8 mouse cellular contexts compared by ENCODE assay signal in genomic region chr19:4497263-4497973, GRCm38 (mm10). TPM values are rescaled to one million over a fixed set of nuclear protein-coding genes. Genes with fewer than 3 reads are reported as not detected.
A peak's percentile ranks its signal among the peaks of the same experiment; 100 is the strongest.
DNase-seq lines count a peak whose midpoint lies in the region; ATAC-seq and TF ChIP-seq lines count a peak whose summit lies in the region.

No protein-coding gene starts in this region.

- peak overlapping the region; percentile 30; the same call in 1 of the 2 replicates for H3K4me2 ChIP-seq in embryonic facial prominence, embryonic 15.5 days (replicated peaks)
- H3K4me2 ChIP-seq in heart, embryonic 13.5 days: peak overlapping the region; percentile 33
- H3K4me2 ChIP-seq in kidney, postnatal 0 days (ENCODE audit: low read length): 0 out of 2 replicates have a peak overlapping the region, but pooled peaks have one; percentile 6
- no peak overlapping the region; the same call in 1 of the 2 replicates for H3K4me2 ChIP-seq in liver, embryonic 15.5 days
- peak overlapping the region; percentile 20; the same call in 1 of the 2 replicates for H3K4me2 ChIP-seq in neural tube, embryonic 12.5 days (replicated peaks)

- ATAC-seq in CD4-positive, CD25-positive, alpha-beta regulatory T cell, adult 4 months: peak; percentile 56
- ATAC-seq in embryonic facial prominence, embryonic 15.5 days (ENCODE audit: insufficient number of reproducible peaks, low FRiP score, low TSS enrichment, low read depth): 0 out of 2 replicates have a peak, but pooled peaks have one; percentile 39
- ATAC-seq in heart, embryonic 13.5 days (ENCODE audit: extremely low read depth, insufficient number of reproducible peaks, low FRiP score, low TSS enrichment): no peak
- ATAC-seq in kidney, postnatal 0 days (replicated peaks; ENCODE audit: low FRiP score, low read depth): peak; percentile 58
- ATAC-seq in liver, embryonic 15.5 days (ENCODE audit: insufficient read depth): peak; percentile 50; the same call in 1 of the 2 replicates
- peak; percentile 33; the same call in 1 of the 2 replicates for ATAC-seq in neural tube, embryonic 12.5 days (ENCODE audit: low FRiP score, low read depth)

- no peak overlapping the region for H3K27ac ChIP-seq in bone marrow, adult 2 months (ENCODE audit: control insufficient read depth, insufficient read depth, low read depth, low read length, poor library complexity)
- H3K27ac ChIP-seq in embryonic facial prominence, embryonic 15.5 days (replicated peaks): no peak overlapping the region
- H3K27ac ChIP-seq in heart, embryonic 13.5 days (replicated peaks): no peak overlapping the region
- peak overlapping the region; percentile 60; the same call in 1 of the 2 replicates for H3K27ac ChIP-seq in kidney, postnatal 0 days
- 0 out of 2 replicates have a peak overlapping the region, but pooled peaks have one; percentile 14 for H3K27ac ChIP-seq in liver, embryonic 15.5 days (replicated peaks)
- H3K27ac ChIP-seq in neural tube, embryonic 12.5 days: no peak overlapping the region

- TF ChIP-seq POLR2A in bone marrow, adult 2 months (IDR thresholded peaks at IDR 0.05; ENCODE audit: borderline replicate concordance, control insufficient read depth, low read depth, low read length): no peak

- H3K27me3 ChIP-seq in embryonic facial prominence, embryonic 15.5 days: no peaks in the 10 kb centered on the region
- no peaks in the 10 kb centered on the region for H3K27me3 ChIP-seq in heart, embryonic 13.5 days (replicated peaks)
- no peaks in the 10 kb centered on the region for H3K27me3 ChIP-seq in kidney, postnatal 0 days (ENCODE audit: insufficient read depth, low read length)
- no peaks in the 10 kb centered on the region for H3K27me3 ChIP-seq in liver, embryonic 15.5 days
- no peaks in the 10 kb centered on the region for H3K27me3 ChIP-seq in neural tube, embryonic 12.5 days (replicated peaks)

- peak; percentile 88 for DNase-seq in kidney, postnatal 0 days (ENCODE audit: low spot score)
- peak; percentile 93 for DNase-seq in testis, postnatal 10 days (ENCODE audit: low spot score)

- WGBS in bone marrow, adult 2 months: 4% methylated on average over 4 of the region's 4 CpGs
- 5% methylated on average over 4 of the region's 4 CpGs for WGBS in embryonic facial prominence, embryonic 15.5 days
- 5% methylated on average over 4 of the region's 4 CpGs for WGBS in heart, embryonic 13.5 days
- WGBS in kidney, postnatal 0 days: 4% methylated on average over 4 of the region's 4 CpGs
- 5% methylated on average over 4 of the region's 4 CpGs for WGBS in liver, embryonic 15.5 days (ENCODE audit: insufficient replicate concordance)
- 8% methylated on average over 4 of the region's 4 CpGs for WGBS in neural tube, embryonic 12.5 days

- no peak overlapping the region for H3K4me3 ChIP-seq in bone marrow, adult 2 months (replicated peaks; ENCODE audit: control insufficient read depth, low read depth, low read length)
- no peak overlapping the region for H3K4me3 ChIP-seq in embryonic facial prominence, embryonic 15.5 days (replicated peaks)
- H3K4me3 ChIP-seq in heart, embryonic 13.5 days: no peak overlapping the region
- H3K4me3 ChIP-seq in kidney, postnatal 0 days (replicated peaks; ENCODE audit: low read depth, low read length): no peak overlapping the region
- H3K4me3 ChIP-seq in liver, embryonic 15.5 days (replicated peaks): no peak overlapping the region
- no peak overlapping the region for H3K4me3 ChIP-seq in neural tube, embryonic 12.5 days

- H3K9me3 ChIP-seq in embryonic facial prominence, embryonic 15.5 days (replicated peaks): no peaks in the 10 kb centered on the region
- no peaks in the 10 kb centered on the region for H3K9me3 ChIP-seq in heart, embryonic 13.5 days
- no peaks in the 10 kb centered on the region for H3K9me3 ChIP-seq in kidney, postnatal 0 days (replicated peaks; ENCODE audit: low read length)
- no peaks in the 10 kb centered on the region for H3K9me3 ChIP-seq in liver, embryonic 15.5 days (replicated peaks)
- H3K9me3 ChIP-seq in neural tube, embryonic 12.5 days: no peaks in the 10 kb centered on the region

- H3K9ac ChIP-seq in embryonic facial prominence, embryonic 15.5 days: 0 out of 2 replicates have a peak overlapping the region, but pooled peaks have one; percentile 6
- no peak overlapping the region for H3K9ac ChIP-seq in heart, embryonic 13.5 days
- no peak overlapping the region for H3K9ac ChIP-seq in kidney, postnatal 0 days (ENCODE audit: low read depth, low read length)
- no peak overlapping the region for H3K9ac ChIP-seq in liver, embryonic 15.5 days
- H3K9ac ChIP-seq in neural tube, embryonic 12.5 days: no peak overlapping the region

- H3K4me1 ChIP-seq in bone marrow, adult 2 months (ENCODE audit: control insufficient read depth, insufficient read depth, low read length): no peaks in the 10 kb centered on the region
- peaks cover 8% of the 10 kb centered on the region; the same call in 1 of the 2 replicates for H3K4me1 ChIP-seq in embryonic facial prominence, embryonic 15.5 days
- peaks cover 10% of the 10 kb centered on the region for H3K4me1 ChIP-seq in heart, embryonic 13.5 days
- no peaks in the 10 kb centered on the region for H3K4me1 ChIP-seq in kidney, postnatal 0 days (replicated peaks; ENCODE audit: insufficient read depth, low read length)
- H3K4me1 ChIP-seq in liver, embryonic 15.5 days (replicated peaks): peaks cover 24% of the 10 kb centered on the region
- peaks cover 6% of the 10 kb centered on the region; the same call in 1 of the 2 replicates for H3K4me1 ChIP-seq in neural tube, embryonic 12.5 days

- TF ChIP-seq CTCF in bone marrow, adult 2 months (IDR thresholded peaks at IDR 0.05; ENCODE audit: control insufficient read depth, insufficient read depth, low read length): peak; percentile 80
- TF ChIP-seq CTCF in kidney, postnatal 0 days (IDR thresholded peaks at IDR 0.05; ENCODE audit: low read depth): peak; percentile 95

- H3K36me3 ChIP-seq in embryonic facial prominence, embryonic 15.5 days: no peaks in the 10 kb centered on the region
- H3K36me3 ChIP-seq in heart, embryonic 13.5 days: no peaks in the 10 kb centered on the region
- no peaks in the 10 kb centered on the region for H3K36me3 ChIP-seq in kidney, postnatal 0 days (ENCODE audit: insufficient read depth, low read length)
- H3K36me3 ChIP-seq in liver, embryonic 15.5 days (replicated peaks): no peaks in the 10 kb centered on the region
- H3K36me3 ChIP-seq in neural tube, embryonic 12.5 days: no peaks in the 10 kb centered on the region

RNA-seq across cellular contexts. Expression of gene 2010003K11Rik, which starts 1.0 kb away (rescaled TPM):
- polyA plus RNA-seq in CD4-positive, CD25-positive, alpha-beta regulatory T cell, adult 4 months (2017; shearing (Covaris generic)): not detected
- not detected in 2 replicates for polyA plus RNA-seq in bone marrow, adult 2 months (2011; ENCODE audit: insufficient read depth, insufficient read length, low replicate concordance, missing spikeins)
- not detected in 2 replicates for polyA plus RNA-seq in embryonic facial prominence, embryonic 15.5 days (2015; fragmentation: Nextera tagmentation; extraction: Ambion mirVana)
- not detected in 2 replicates for polyA plus RNA-seq in heart, embryonic 13.5 days (2015; fragmentation: Nextera tagmentation; extraction: Ambion mirVana)
- polyA plus RNA-seq in kidney, postnatal 0 days (2015; fragmentation: Nextera tagmentation; extraction: Ambion mirVana): 0.57 and 0.61 TPM in 2 replicates
- 0.09 TPM in 1 of 2 replicates, not detected in the other for polyA plus RNA-seq in liver, embryonic 15.5 days (2015; fragmentation: Nextera tagmentation; extraction: Ambion mirVana)
- polyA plus RNA-seq in neural tube, embryonic 12.5 days (2016; fragmentation: Nextera tagmentation; extraction: Ambion mirVana): not detected in 2 replicates

RNA-seq across cellular contexts. Expression of gene Pcx, which starts 12.9 kb away (rescaled TPM):
- 1 to 10 TPM in 1 of 2 experiments, under 1 TPM in 1; 0.73 to 3.6 TPM for polyA plus RNA-seq in CD4-positive, CD25-positive, alpha-beta regulatory T cell, adult 4 months (2017; shearing (Covaris generic))
- 6.6 and 8.7 TPM in 2 replicates for polyA plus RNA-seq in bone marrow, adult 2 months (2011; ENCODE audit: insufficient read depth, insufficient read length, low replicate concordance, missing spikeins)
- polyA plus RNA-seq in embryonic facial prominence, embryonic 15.5 days (2015; fragmentation: Nextera tagmentation; extraction: Ambion mirVana): 20.1 and 20.2 TPM in 2 replicates
- 11.6 and 13.1 TPM in 2 replicates for polyA plus RNA-seq in heart, embryonic 13.5 days (2015; fragmentation: Nextera tagmentation; extraction: Ambion mirVana)
- polyA plus RNA-seq in kidney, postnatal 0 days (2015; fragmentation: Nextera tagmentation; extraction: Ambion mirVana): 57.6 and 66.9 TPM in 2 replicates
- polyA plus RNA-seq in liver, embryonic 15.5 days (2015; fragmentation: Nextera tagmentation; extraction: Ambion mirVana): 56.3 and 79.3 TPM in 2 replicates
- polyA plus RNA-seq in neural tube, embryonic 12.5 days (2016; fragmentation: Nextera tagmentation; extraction: Ambion mirVana): 22.6 and 23.5 TPM in 2 replicates

RNA-seq across cellular contexts. Expression of gene Syt12, which starts 20.2 kb away (rescaled TPM):
- not detected for polyA plus RNA-seq in CD4-positive, CD25-positive, alpha-beta regulatory T cell, adult 4 months (2017; shearing (Covaris generic))
- not detected in 2 replicates for polyA plus RNA-seq in bone marrow, adult 2 months (2011; ENCODE audit: insufficient read depth, insufficient read length, low replicate concordance, missing spikeins)
- 1.5 and 1.7 TPM in 2 replicates for polyA plus RNA-seq in embryonic facial prominence, embryonic 15.5 days (2015; fragmentation: Nextera tagmentation; extraction: Ambion mirVana)
- polyA plus RNA-seq in heart, embryonic 13.5 days (2015; fragmentation: Nextera tagmentation; extraction: Ambion mirVana): 0.94 and 1.1 TPM in 2 replicates
- 1.5 and 1.8 TPM in 2 replicates for polyA plus RNA-seq in kidney, postnatal 0 days (2015; fragmentation: Nextera tagmentation; extraction: Ambion mirVana)
- 0.12 and 0.33 TPM in 2 replicates for polyA plus RNA-seq in liver, embryonic 15.5 days (2015; fragmentation: Nextera tagmentation; extraction: Ambion mirVana)
- polyA plus RNA-seq in neural tube, embryonic 12.5 days (2016; fragmentation: Nextera tagmentation; extraction: Ambion mirVana): 1.7 and 1.9 TPM in 2 replicates

RNA-seq across cellular contexts. Expression of gene Rhod, which starts 58.2 kb away (rescaled TPM):
- polyA plus RNA-seq in CD4-positive, CD25-positive, alpha-beta regulatory T cell, adult 4 months (2017; shearing (Covaris generic)): 1 to 10 TPM; 2.6 to 3.2 TPM
- polyA plus RNA-seq in bone marrow, adult 2 months (2011; ENCODE audit: insufficient read depth, insufficient read length, low replicate concordance, missing spikeins): 0.86 and 1.3 TPM in 2 replicates
- 47.4 and 50.5 TPM in 2 replicates for polyA plus RNA-seq in embryonic facial prominence, embryonic 15.5 days (2015; fragmentation: Nextera tagmentation; extraction: Ambion mirVana)
- 25.0 and 25.1 TPM in 2 replicates for polyA plus RNA-seq in heart, embryonic 13.5 days (2015; fragmentation: Nextera tagmentation; extraction: Ambion mirVana)
- polyA plus RNA-seq in kidney, postnatal 0 days (2015; fragmentation: Nextera tagmentation; extraction: Ambion mirVana): 49.3 and 49.7 TPM in 2 replicates
- 7.9 and 8.5 TPM in 2 replicates for polyA plus RNA-seq in liver, embryonic 15.5 days (2015; fragmentation: Nextera tagmentation; extraction: Ambion mirVana)
- 10.3 and 11.6 TPM in 2 replicates for polyA plus RNA-seq in neural tube, embryonic 12.5 days (2016; fragmentation: Nextera tagmentation; extraction: Ambion mirVana)

Comparison
In these comparisons a context has a peak if more than half of its experiments do, and no peak if none do; other contexts are left out.
1. H3K27ac ChIP-seq: peak in kidney, postnatal 0 days (single experiment) and liver, embryonic 15.5 days (single experiment); none in bone marrow, adult 2 months (single experiment), embryonic facial prominence, embryonic 15.5 days (single experiment), heart, embryonic 13.5 days (single experiment) and neural tube, embryonic 12.5 days (single experiment).